Mouse (Mus musculus) cerebellum, adult 2 months (tissue): ENCODE measurements around the gene Lnx2. TPM values are rescaled to one million over a fixed set of nuclear protein-coding genes. Genes with fewer than 3 reads are reported as not detected.

ENCODE experiments used
- DNase-seq, 2 experiments: peaks; one replicate each; pipeline ENCODE4 v3.0.0; 2021
- H3K27ac ChIP-seq: fragments of 200-500 bp; 2 replicates; pipeline ENCODE4 v1.5.1; 2012; ENCODE audit warnings: low read length, control low read depth, inconsistent platforms; ENCODE audit not compliant: insufficient read depth
- H3K27me3 ChIP-seq: fragments of 200-500 bp; 2 replicates; pipeline ENCODE4 v1.6.1; 2012; ENCODE audit warnings: inconsistent platforms, mild to moderate bottlenecking, low read length, moderate library complexity; ENCODE audit not compliant: control insufficient read depth, insufficient read depth
- H3K4me1 ChIP-seq: fragments of 200-500 bp; 2 replicates; pipeline ENCODE4 v1.6.1; 2011; ENCODE audit warnings: low read length; ENCODE audit not compliant: control insufficient read depth, insufficient read depth
- H3K4me3 ChIP-seq: fragments of 200-500 bp; replicated peaks from 2 replicates; pipeline ENCODE3; 2011; ENCODE audit warnings: mild to moderate bottlenecking, low read depth, low read length, control low read depth; ENCODE audit not compliant: insufficient read depth
- CTCF ChIP-seq: fragments of 200-500 bp; IDR thresholded peaks from 2 replicates; pipeline ENCODE4 v1.5.1; 2011; ENCODE audit warnings: low read depth, mild to moderate bottlenecking, control low read depth, low read length, moderate library complexity, borderline replicate concordance; ENCODE audit not compliant: insufficient read depth
- POLR2A ChIP-seq: fragments of 200-500 bp; IDR thresholded peaks from 2 replicates; pipeline ENCODE4 v1.6.1; 2011; ENCODE audit warnings: low read length, control low read depth, borderline replicate concordance; ENCODE audit not compliant: insufficient read depth
- WGBS: fragments of 180-500 bp; shearing (Covaris S2); methylation state at CpG from one replicate; pipeline ENCODE4 v1.1.7; 2018; 5-methylcytosine and 5-hydroxymethylcytosine counted together
- polyA plus RNA-seq: library from polyadenylated mRNA; depleted of rRNA; stranded (reverse); fragments of >200 nt; gene quantifications from 2 replicates; pipeline ENCODE4 v1.2.3, GENCODE M21; 2012

The Lnx2 gene
- polyA plus RNA-seq, 1 experiment = 15.9 TPM

GRCm38 (mm10) chr5:147089836-147090235, 13.4 kb upstream of the Lnx2 start:
- peak in 1 of 2 experiments; percentile 24 for DNase-seq
- no peak for TF ChIP-seq CTCF
- no peak for TF ChIP-seq POLR2A
- Histone ChIP-seq H3K4me3 (no peak overlapping the region), H3K27ac (peak overlapping the region; percentile 58; the same call in 1 of the 2 replicates), H3K27me3 (no peaks in the 10 kb centered on the region), H3K4me1 (peaks cover 50% of the 10 kb centered on the region)
- 47% methylated on average over 3 of the region's 3 CpGs for WGBS

GRCm38 (mm10) chr5:147086816-147087215, 10.4 kb upstream of the Lnx2 start:
- Histone ChIP-seq H3K4me3 (no peak overlapping the region), H3K4me1 (peaks cover 46% of the 10 kb centered on the region), H3K27ac (peak overlapping the region; percentile 36), H3K27me3 (no peaks in the 10 kb centered on the region)
- no peak for TF ChIP-seq POLR2A
- TF ChIP-seq CTCF = peak; percentile 22; the same call in 1 of the 2 replicates
- no peak for DNase-seq
- WGBS = 88% methylated on average over 4 of the region's 4 CpGs

- no peak overlapping the region for H3K4me3 ChIP-seq
- peak overlapping the region; percentile 71 for H3K27ac ChIP-seq
- peak; percentile 91 to 93 for DNase-seq
- 9% methylated on average over 9 of the region's 9 CpGs for WGBS
- TF ChIP-seq POLR2A = no peak
- TF ChIP-seq CTCF = no peak
- no peaks in the 10 kb centered on the region for H3K27me3 ChIP-seq
- H3K4me1 ChIP-seq = peaks cover 43% of the 10 kb centered on the region
Measured at GRCm38 (mm10) chr5:147085201-147085894, 9.0 kb upstream of the Lnx2 start.

- H3K4me3 ChIP-seq = peak overlapping the region; percentile 61
- 22% methylated on average over 11 of the region's 11 CpGs for WGBS
- DNase-seq = no peak
- TF ChIP-seq POLR2A (no peak), CTCF (no peak)
- H3K27me3 ChIP-seq = no peaks in the 10 kb centered on the region
- H3K27ac ChIP-seq = 0 out of 2 replicates have a peak overlapping the region, but pooled peaks have one; percentile 38
- peaks cover 12% of the 10 kb centered on the region; the same call in 1 of the 2 replicates for H3K4me1 ChIP-seq
Measured at GRCm38 (mm10) chr5:147078110-147078900, 1.9 kb upstream of the Lnx2 start.

DNA sequence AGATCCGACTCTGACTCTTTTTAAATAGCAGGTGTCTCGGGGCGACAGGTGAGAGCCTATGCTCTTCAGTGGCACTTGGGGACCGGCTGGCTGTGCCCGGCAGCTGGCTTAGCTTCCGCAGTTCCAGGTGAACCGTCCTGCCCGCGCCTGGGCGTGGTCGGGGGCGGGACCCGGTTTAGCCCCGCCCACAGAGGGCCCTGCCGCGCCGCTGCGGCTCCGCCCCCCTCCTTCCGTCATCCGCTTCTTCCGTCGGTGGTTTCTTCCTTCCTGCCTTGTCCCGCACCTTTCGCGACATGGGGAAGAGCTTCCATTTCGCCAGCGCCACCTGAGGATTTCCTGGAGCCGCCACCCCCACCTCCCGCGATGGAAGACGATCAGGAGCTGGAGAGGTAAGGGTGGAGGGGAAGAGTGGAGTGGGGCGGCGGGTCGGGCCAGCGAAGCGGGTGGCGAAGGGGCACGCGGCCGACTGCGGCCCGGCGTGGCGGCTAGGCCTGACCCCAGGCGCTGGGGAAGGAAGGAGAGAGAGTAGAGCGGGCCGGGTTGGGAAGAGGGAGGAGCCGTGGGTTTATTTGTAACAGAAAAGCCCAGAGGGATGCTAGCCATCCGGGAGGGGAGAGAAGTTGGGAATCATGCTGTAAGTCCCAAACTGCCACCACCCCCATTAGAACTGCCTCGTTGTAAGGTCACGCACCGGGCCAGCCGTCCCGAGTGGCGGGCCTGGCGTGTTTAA, 1.1 kb upstream of the Lnx2 start:
- Histone ChIP-seq H3K4me1 (peaks cover 12% of the 10 kb centered on the region; the same call in 1 of the 2 replicates), H3K27me3 (no peaks in the 10 kb centered on the region), H3K27ac (peak overlapping the region; percentile 38), H3K4me3 (peak overlapping the region; percentile 61)
- peak; percentile 94 for DNase-seq
- TF ChIP-seq POLR2A (peak; percentile 48; the same call in 1 of the 2 replicates), CTCF (no peak)
- WGBS = under 1% methylated on average over 57 of the region's 57 CpGs

DNA sequence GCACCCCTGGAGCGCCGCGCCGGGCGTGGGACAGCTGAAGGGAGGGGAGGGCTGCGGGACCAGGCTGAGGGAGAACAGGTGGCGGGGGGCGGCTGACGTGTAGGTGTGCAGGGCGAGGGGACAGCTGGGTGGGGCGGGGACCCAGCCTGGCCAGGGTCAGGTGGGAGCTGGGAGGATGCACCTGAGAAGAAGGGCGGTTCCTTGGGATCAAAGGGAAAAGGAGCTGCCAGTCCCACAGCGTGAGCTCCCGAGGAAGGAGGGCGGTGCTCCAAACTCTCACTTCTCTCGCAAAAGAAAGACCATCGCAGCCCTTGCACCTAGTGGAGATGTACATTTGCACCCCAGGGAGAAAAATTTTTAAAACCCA, 396 bp upstream of the Lnx2 start, which contains the start of gene Polr1d:
Gene Polr1d (plus strand): TSS at position 252 of the 367 bp plus-strand sequence.
- Histone ChIP-seq H3K27me3 (no peaks in the 10 kb centered on the region), H3K4me1 (peaks cover 12% of the 10 kb centered on the region; the same call in 1 of the 2 replicates), H3K27ac (peak within 1 kb of the TSS; percentile 87), H3K4me3 (peak within 1 kb of the TSS; percentile 85)
- WGBS = under 1% methylated on average over 17 of the region's 17 CpGs
- no peak for DNase-seq
- TF ChIP-seq POLR2A (no peak), CTCF (no peak)

DNA sequence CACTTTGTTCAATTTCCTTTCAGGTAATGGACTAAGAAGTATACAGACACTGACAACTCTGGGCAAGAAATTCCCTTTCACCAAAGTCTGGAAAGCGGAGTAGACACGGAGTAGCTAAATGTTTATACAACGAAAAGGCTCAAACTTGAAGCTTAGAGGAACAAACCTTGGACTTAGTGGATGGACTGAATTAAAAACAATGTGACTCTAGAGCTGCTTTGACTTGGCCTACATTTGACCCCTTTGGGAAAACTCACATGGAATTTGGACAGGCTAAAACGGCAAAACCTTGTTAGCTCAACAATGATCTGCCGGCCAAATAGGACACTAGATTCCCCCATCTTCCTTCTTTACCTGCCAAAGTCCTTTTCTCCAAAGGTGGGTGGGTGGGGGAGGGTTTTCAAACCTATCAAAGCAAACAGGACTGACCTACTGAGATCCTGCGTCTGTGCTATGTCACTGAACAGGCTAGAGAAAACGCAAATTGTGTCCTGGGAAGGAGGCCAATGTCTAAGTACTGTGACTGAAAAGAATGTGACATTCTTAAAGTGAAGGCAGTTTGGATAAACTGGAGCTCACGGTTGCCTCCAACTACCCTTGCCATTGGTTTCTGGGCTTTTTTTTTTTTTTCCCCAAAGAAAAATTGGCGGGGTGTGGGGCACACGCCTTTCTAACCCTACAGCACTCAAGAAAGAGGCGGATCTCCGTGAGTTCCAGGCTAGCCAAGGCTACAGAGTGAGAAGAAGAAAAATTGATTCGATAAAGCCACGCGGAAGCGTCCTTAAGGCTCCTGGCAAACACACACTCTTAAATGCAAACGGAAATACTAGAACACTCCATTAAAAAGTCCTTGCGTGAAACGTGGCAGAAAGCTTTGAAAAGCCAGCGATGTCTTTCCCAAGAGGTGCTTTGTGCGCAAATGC, 1.0 kb downstream of the Lnx2 start:
- H3K4me3 ChIP-seq = peak overlapping the region; percentile 85
- peak overlapping the region; percentile 87 for H3K27ac ChIP-seq
- TF ChIP-seq CTCF (no peak), POLR2A (peak; percentile 28; the same call in 1 of the 2 replicates)
- H3K27me3 ChIP-seq = no peaks in the 10 kb centered on the region
- peak in 1 of 2 experiments; percentile 74 for DNase-seq
- 5% methylated on average over 21 of the region's 21 CpGs for WGBS
- peaks cover 19% of the 10 kb centered on the region for H3K4me1 ChIP-seq
